Mouse (Mus musculus) heart, embryonic 10.5 days (tissue): ENCODE data around the gene Dnaja2. TPM values are rescaled to one million over a fixed set of nuclear protein-coding genes. Genes with fewer than 3 reads are reported as not detected.
A peak's percentile ranks its signal among the peaks of the same experiment; 100 is the strongest.

ENCODE experiments used
- DNase-seq: peaks from one replicate; pipeline ENCODE4 v3.0.0-alpha.2; 2017; ENCODE audit warnings: low spot score
- H3K27ac ChIP-seq: fragments of 300-500 bp; sonication (generic); 2 replicates; pipeline ENCODE4 v1.5.1; 2016; ENCODE audit warnings: mild to moderate bottlenecking
- H3K27me3 ChIP-seq: fragments of 300-500 bp; sonication (generic); 2 replicates; pipeline ENCODE4 v1.6.1; 2016; ENCODE audit warnings: mild to moderate bottlenecking; ENCODE audit not compliant: poor library complexity, insufficient read depth, severe bottlenecking
- H3K36me3 ChIP-seq: fragments of 300-500 bp; sonication (generic); 2 replicates; pipeline ENCODE4 v1.6.1; 2016; ENCODE audit warnings: mild to moderate bottlenecking, moderate library complexity
- H3K4me1 ChIP-seq: fragments of 300-500 bp; sonication (generic); 2 replicates; pipeline ENCODE4 v1.6.1; 2016; ENCODE audit warnings: mild to moderate bottlenecking
- H3K4me3 ChIP-seq: fragments of 300-500 bp; sonication (generic); 2 replicates; pipeline ENCODE4 v1.5.1; 2016; ENCODE audit warnings: mild to moderate bottlenecking, moderate library complexity
- H3K9me3 ChIP-seq: fragments of 300-500 bp; sonication (generic); 2 replicates; pipeline ENCODE4 v1.6.1; 2016; ENCODE audit warnings: mild to moderate bottlenecking, moderate library complexity
- WGBS: fragments of 180-500 bp; shearing (Covaris S2); methylation state at CpG from one replicate; pipeline ENCODE4 v1.1.7; 2016; 5-methylcytosine and 5-hydroxymethylcytosine counted together
- polyA plus RNA-seq: library from polyadenylated mRNA; unstranded; fragments of >200 nt; fragmentation: Nextera tagmentation; extraction: Ambion mirVana; gene quantifications from 2 replicates; pipeline ENCODE4 v1.2.1, GENCODE M21; 2016

Dnaja2 gene
- polyA plus RNA-seq, 1 experiment from 2014 or later: 177 TPM

GRCm38 (mm10) chr8:85512234-85512633, 42.9 kb downstream of the Dnaja2 start:
- 92% methylated on average over 8 of the region's 8 CpGs for WGBS

GRCm38 (mm10) chr8:85508661-85509060, 46.5 kb downstream of the Dnaja2 start:
- no peaks in the 10 kb centered on the region for H3K9me3 ChIP-seq
- no peaks in the 10 kb centered on the region for H3K27me3 ChIP-seq
- DNase-seq: no peak
- H3K4me3 ChIP-seq: no peak overlapping the region
- H3K4me1 ChIP-seq: no peaks in the 10 kb centered on the region
- peaks cover 47% of the 10 kb centered on the region for H3K36me3 ChIP-seq
- WGBS: 78% methylated on average over 4 of the region's 4 CpGs
- no peak overlapping the region for H3K27ac ChIP-seq

More at GRCm38 (mm10) chr8:85512234-85512633, 42.9 kb downstream of the Dnaja2 start:
- no peak overlapping the region for H3K27ac ChIP-seq
- no peaks in the 10 kb centered on the region for H3K9me3 ChIP-seq
- no peaks in the 10 kb centered on the region for H3K4me1 ChIP-seq
- no peak overlapping the region for H3K4me3 ChIP-seq
- DNase-seq: no peak
- peaks cover 35% of the 10 kb centered on the region for H3K36me3 ChIP-seq
- H3K27me3 ChIP-seq: no peaks in the 10 kb centered on the region

GRCm38 (mm10) chr8:85506620-85507019, 48.5 kb downstream of the Dnaja2 start:
- H3K9me3 ChIP-seq: no peaks in the 10 kb centered on the region
- peaks cover 6% of the 10 kb centered on the region; the same call in 1 of the 2 replicates for H3K4me1 ChIP-seq
- no peak for DNase-seq
- H3K36me3 ChIP-seq: peaks cover 51% of the 10 kb centered on the region
- H3K4me3 ChIP-seq: no peak overlapping the region
- no peak overlapping the region for H3K27ac ChIP-seq
- H3K27me3 ChIP-seq: no peaks in the 10 kb centered on the region
- 79% methylated on average over 4 of the region's 4 CpGs for WGBS

GRCm38 (mm10) chr8:85504704-85505103, 50.4 kb downstream of the Dnaja2 start:
- H3K9me3 ChIP-seq: no peaks in the 10 kb centered on the region
- H3K4me1 ChIP-seq: peaks cover 16% of the 10 kb centered on the region; the same call in 1 of the 2 replicates
- WGBS: 84% methylated on average over 6 of the region's 6 CpGs
- H3K27me3 ChIP-seq: no peaks in the 10 kb centered on the region
- no peak overlapping the region for H3K27ac ChIP-seq
- DNase-seq: no peak
- H3K36me3 ChIP-seq: peaks cover 33% of the 10 kb centered on the region
- H3K4me3 ChIP-seq: no peak overlapping the region

- H3K4me1 ChIP-seq: peaks cover 20% of the 10 kb centered on the region; the same call in 1 of the 2 replicates
- DNase-seq: no peak
- no peak overlapping the region for H3K27ac ChIP-seq
- H3K9me3 ChIP-seq: no peaks in the 10 kb centered on the region
- no peaks in the 10 kb centered on the region for H3K27me3 ChIP-seq
- H3K36me3 ChIP-seq: peaks cover 19% of the 10 kb centered on the region
- 57% methylated on average over 3 of the region's 3 CpGs for WGBS
- H3K4me3 ChIP-seq: no peak overlapping the region
Measured at GRCm38 (mm10) chr8:85503065-85503464, 52.1 kb downstream of the Dnaja2 start.

GRCm38 (mm10) chr8:85502381-85502780, 52.8 kb downstream of the Dnaja2 start:
- no peak overlapping the region for H3K27ac ChIP-seq
- peaks cover 20% of the 10 kb centered on the region; the same call in 1 of the 2 replicates for H3K4me1 ChIP-seq
- DNase-seq: no peak
- H3K4me3 ChIP-seq: no peak overlapping the region
- no peaks in the 10 kb centered on the region for H3K9me3 ChIP-seq
- H3K27me3 ChIP-seq: no peaks in the 10 kb centered on the region
- peaks cover 19% of the 10 kb centered on the region for H3K36me3 ChIP-seq
- 72% methylated on average over 2 of the region's 2 CpGs for WGBS

- DNase-seq: no peak
- peaks cover 19% of the 10 kb centered on the region for H3K36me3 ChIP-seq
- no peak overlapping the region for H3K27ac ChIP-seq
- H3K9me3 ChIP-seq: no peaks in the 10 kb centered on the region
- no peak overlapping the region for H3K4me3 ChIP-seq
- WGBS: 76% methylated on average over 11 of the region's 11 CpGs
- no peaks in the 10 kb centered on the region for H3K27me3 ChIP-seq
- peaks cover 20% of the 10 kb centered on the region; the same call in 1 of the 2 replicates for H3K4me1 ChIP-seq
Measured at GRCm38 (mm10) chr8:85500955-85501685, 54.0 kb downstream of the Dnaja2 start.

GRCm38 (mm10) chr8:85500460-85500859, 54.7 kb downstream of the Dnaja2 start:
- peaks cover 14% of the 10 kb centered on the region; the same call in 1 of the 2 replicates for H3K36me3 ChIP-seq

GRCm38 (mm10) chr8:85498577-85498976, 56.6 kb downstream of the Dnaja2 start:
- Histone ChIP-seq H3K36me3 (0 out of 2 replicates have a peak, but pooled peaks cover 4% of the 10 kb centered on the region), H3K4me1 (peaks cover 19% of the 10 kb centered on the region), H3K27me3 (peaks cover 4% of the 10 kb centered on the region; the same call in 1 of the 2 replicates), H3K4me3 (no peak overlapping the region), H3K9me3 (no peaks in the 10 kb centered on the region), H3K27ac (no peak overlapping the region)
- 33% methylated on average over 2 of the region's 2 CpGs for WGBS
- no peak for DNase-seq

More at GRCm38 (mm10) chr8:85500460-85500859, 54.7 kb downstream of the Dnaja2 start:
- Histone ChIP-seq H3K4me1 (peaks cover 20% of the 10 kb centered on the region; the same call in 1 of the 2 replicates), H3K9me3 (no peaks in the 10 kb centered on the region), H3K27me3 (no peaks in the 10 kb centered on the region), H3K4me3 (no peak overlapping the region), H3K27ac (no peak overlapping the region)
- no peak for DNase-seq
- WGBS: 82% methylated on average over 10 of the region's 10 CpGs

GRCm38 (mm10) chr8:85496778-85497177, 58.4 kb downstream of the Dnaja2 start:
- H3K36me3 ChIP-seq: no peaks in the 10 kb centered on the region
- no peaks in the 10 kb centered on the region for H3K9me3 ChIP-seq
- H3K4me3 ChIP-seq: no peak overlapping the region
- no peak overlapping the region for H3K27ac ChIP-seq
- DNase-seq: no peak
- peaks cover 9% of the 10 kb centered on the region; the same call in 1 of the 2 replicates for H3K27me3 ChIP-seq
- peaks cover 26% of the 10 kb centered on the region for H3K4me1 ChIP-seq
- 83% methylated on average over 4 of the region's 4 CpGs for WGBS

- Histone ChIP-seq H3K9me3 (no peaks in the 10 kb centered on the region), H3K4me1 (peaks cover 23% of the 10 kb centered on the region), H3K27me3 (peaks cover 9% of the 10 kb centered on the region; the same call in 1 of the 2 replicates), H3K27ac (no peak overlapping the region), H3K4me3 (no peak overlapping the region), H3K36me3 (no peaks in the 10 kb centered on the region)
- 56% methylated on average over 5 of the region's 5 CpGs for WGBS
- no peak for DNase-seq
Measured at GRCm38 (mm10) chr8:85496125-85496524, 59.0 kb downstream of the Dnaja2 start.

- 12% methylated on average over 48 of the region's 49 CpGs for WGBS
- H3K27ac ChIP-seq: peak overlapping the region; percentile 85
- peak overlapping the region; percentile 79 for H3K4me3 ChIP-seq
- DNase-seq: no peak
- no peaks in the 10 kb centered on the region for H3K36me3 ChIP-seq
- no peaks in the 10 kb centered on the region for H3K9me3 ChIP-seq
- H3K27me3 ChIP-seq: peaks cover 9% of the 10 kb centered on the region; the same call in 1 of the 2 replicates
- H3K4me1 ChIP-seq: peaks cover 14% of the 10 kb centered on the region
Measured at GRCm38 (mm10) chr8:85492940-85493931, 61.9 kb downstream of the Dnaja2 start.
